Mouse (Mus musculus) C2C12 (cell line): ENCODE measurements around the gene Tenm1. TPM values are rescaled to one million over a fixed set of nuclear protein-coding genes. Genes with fewer than 3 reads are reported as not detected.

ENCODE experiments used
- H3K27me3 ChIP-seq: one replicate; pipeline ENCODE4 v1.6.1; 2011; ENCODE audit not compliant: control insufficient read depth, insufficient read depth, insufficient read length
- H3K36me3 ChIP-seq: one replicate; pipeline ENCODE4 v1.6.1; 2011; ENCODE audit not compliant: control insufficient read depth, insufficient read depth
- H3K4me3 ChIP-seq: one replicate; pipeline ENCODE4 v1.5.1; 2011; ENCODE audit warnings: mild to moderate bottlenecking, control low read depth; ENCODE audit not compliant: poor library complexity, insufficient read depth, severe bottlenecking
- H3K79me2 ChIP-seq: one replicate; pipeline ENCODE4 v1.6.1; 2011; ENCODE audit not compliant: control insufficient read depth, insufficient read depth
- H3K79me3 ChIP-seq: one replicate; pipeline ENCODE4 v1.6.1; 2011; ENCODE audit warnings: low read depth, control low read depth
- H3ac ChIP-seq: one replicate; pipeline ENCODE3; 2011; ENCODE audit warnings: low read depth; ENCODE audit not compliant: control insufficient read depth, insufficient read length
- CEBPB ChIP-seq: IDR thresholded peaks from one replicate; pipeline ENCODE4 v1.6.1; 2011; ENCODE audit warnings: low read depth, mild to moderate bottlenecking, control low read depth, moderate library complexity
- CTCF ChIP-seq: IDR thresholded peaks from one replicate; pipeline ENCODE4 v1.5.1; 2011; ENCODE audit not compliant: control insufficient read depth, insufficient read depth, insufficient read length
- FOSL1 ChIP-seq: IDR thresholded peaks from one replicate; pipeline ENCODE4 v1.8.0; 2011; ENCODE audit warnings: mild to moderate bottlenecking, low read length; ENCODE audit not compliant: poor library complexity, insufficient read depth, severe bottlenecking
- MAX ChIP-seq: IDR thresholded peaks from one replicate; pipeline ENCODE4 v1.6.1; 2011; ENCODE audit warnings: mild to moderate bottlenecking, control low read depth
- MYOD1 ChIP-seq: IDR thresholded peaks from one replicate; pipeline ENCODE4 v1.6.1; 2011; ENCODE audit warnings: low read depth; ENCODE audit not compliant: control insufficient read depth, insufficient read length
- MYOG ChIP-seq: IDR thresholded peaks from one replicate; pipeline ENCODE4 v1.6.1; 2011; ENCODE audit not compliant: control insufficient read depth, insufficient read length; ENCODE audit errors: extremely low read depth
- USF1 ChIP-seq: IDR thresholded peaks from one replicate; pipeline ENCODE4 v1.6.1; 2011; ENCODE audit warnings: low read depth, mild to moderate bottlenecking, control low read depth, moderate library complexity
- polyA plus RNA-seq: library from polyadenylated mRNA; unstranded; fragments of >200 nt; fragmentation: generic; extraction: Trizol; gene quantifications from one replicate; pipeline ENCODE4 v1.2.1, GENCODE M21; 2012; ENCODE audit warnings: missing spikeins

The Tenm1 gene
- polyA plus RNA-seq, 1 experiment = not detected

- H3K79me3 ChIP-seq = no peaks in the 10 kb centered on the region
- TF ChIP-seq MAX (no peak), USF1 (no peak), CEBPB (no peak), MYOD1 (no peak), FOSL1 (no peak), MYOG (no peak), CTCF (no peak)
- no peaks in the 10 kb centered on the region for H3K79me2 ChIP-seq
- H3K36me3 ChIP-seq = no peaks in the 10 kb centered on the region
- H3K27me3 ChIP-seq = no peaks in the 10 kb centered on the region
- H3ac ChIP-seq = no peak overlapping the region
- H3K4me3 ChIP-seq = no peak overlapping the region
Observed at GRCm38 (mm10) chrX:42781566-42781965, 647.4 kb downstream of the Tenm1 start.

GRCm38 (mm10) chrX:42718078-42718785, 710.7 kb downstream of the Tenm1 start:
- Histone ChIP-seq H3K79me3 (no peaks in the 10 kb centered on the region), H3ac (no peak overlapping the region), H3K27me3 (no peaks in the 10 kb centered on the region), H3K36me3 (no peaks in the 10 kb centered on the region), H3K79me2 (no peaks in the 10 kb centered on the region), H3K4me3 (no peak overlapping the region)
- TF ChIP-seq FOSL1 = no peak
- no peak for TF ChIP-seq CEBPB
- no peak for TF ChIP-seq CTCF
- no peak for TF ChIP-seq MAX
- TF ChIP-seq MYOG = no peak

- TF ChIP-seq CEBPB (no peak), CTCF (no peak), MYOD1 (no peak), MYOG (no peak), FOSL1 (no peak), USF1 (no peak)
- no peak overlapping the region for H3ac ChIP-seq
- H3K4me3 ChIP-seq = no peak overlapping the region
- no peaks in the 10 kb centered on the region for H3K27me3 ChIP-seq
- H3K79me3 ChIP-seq = no peaks in the 10 kb centered on the region
- H3K36me3 ChIP-seq = no peaks in the 10 kb centered on the region
- H3K79me2 ChIP-seq = no peaks in the 10 kb centered on the region
Observed at GRCm38 (mm10) chrX:42700291-42700690, 728.6 kb downstream of the Tenm1 start.

- Histone ChIP-seq H3K79me3 (no peaks in the 10 kb centered on the region), H3K4me3 (no peak overlapping the region), H3ac (no peak overlapping the region), H3K36me3 (no peaks in the 10 kb centered on the region), H3K79me2 (no peaks in the 10 kb centered on the region), H3K27me3 (no peaks in the 10 kb centered on the region)
- no peak for TF ChIP-seq CEBPB
- no peak for TF ChIP-seq CTCF
- TF ChIP-seq MAX = no peak
- no peak for TF ChIP-seq MYOD1
- TF ChIP-seq FOSL1 = no peak
- TF ChIP-seq MYOG = no peak
- TF ChIP-seq USF1 = no peak
Observed at GRCm38 (mm10) chrX:42647131-42647530, 781.8 kb downstream of the Tenm1 start.

GRCm38 (mm10) chrX:42580521-42580920, 848.4 kb downstream of the Tenm1 start:
- H3K36me3 ChIP-seq = no peaks in the 10 kb centered on the region
- no peak overlapping the region for H3ac ChIP-seq
- no peak overlapping the region for H3K4me3 ChIP-seq
- H3K79me3 ChIP-seq = no peaks in the 10 kb centered on the region
- H3K79me2 ChIP-seq = no peaks in the 10 kb centered on the region
- TF ChIP-seq CEBPB (no peak), MAX (no peak), CTCF (no peak), MYOG (no peak), FOSL1 (no peak), USF1 (no peak), MYOD1 (no peak)
- H3K27me3 ChIP-seq = no peaks in the 10 kb centered on the region
